Mouse (Mus musculus) left cerebral cortex, adult 2 months (tissue): ENCODE measurements at regions not wholly inside any gene's neighbourhood (a gene's known extent, or its start where the extent isn't known, plus 50 kb on each side); places are given as distances from the start of the nearest gene placed in this dataset.

Experiments
- DNase-seq, 2 experiments: peaks; one replicate each; pipeline ENCODE4 v3.0.0; 2021 to 2022; ENCODE audit warnings: low spot score in 2 of 2, mixed read lengths in 1 of 2; ENCODE audit errors: extremely low spot score in 1 of 2
- H3K27ac ChIP-seq: fragments of 200-600 bp; 2 replicates; pipeline ENCODE4 v1.8.1; 2022
- H3K4me3 ChIP-seq: fragments of 200-600 bp; 2 replicates; pipeline ENCODE4 v1.8.1; 2022
- CTCF ChIP-seq: fragments of 200-600 bp; IDR thresholded peaks from 2 replicates; pipeline ENCODE4 v1.8.1; 2022; ENCODE audit warnings: antibody characterized with exemption, mild to moderate bottlenecking, moderate library complexity
- intact Hi-C: fragments of 180-260 bp; cut with DNase I; formaldehyde crosslinking; loops from one replicate; pipeline ENCODE4 v1.15.1; 2025

DNA sequence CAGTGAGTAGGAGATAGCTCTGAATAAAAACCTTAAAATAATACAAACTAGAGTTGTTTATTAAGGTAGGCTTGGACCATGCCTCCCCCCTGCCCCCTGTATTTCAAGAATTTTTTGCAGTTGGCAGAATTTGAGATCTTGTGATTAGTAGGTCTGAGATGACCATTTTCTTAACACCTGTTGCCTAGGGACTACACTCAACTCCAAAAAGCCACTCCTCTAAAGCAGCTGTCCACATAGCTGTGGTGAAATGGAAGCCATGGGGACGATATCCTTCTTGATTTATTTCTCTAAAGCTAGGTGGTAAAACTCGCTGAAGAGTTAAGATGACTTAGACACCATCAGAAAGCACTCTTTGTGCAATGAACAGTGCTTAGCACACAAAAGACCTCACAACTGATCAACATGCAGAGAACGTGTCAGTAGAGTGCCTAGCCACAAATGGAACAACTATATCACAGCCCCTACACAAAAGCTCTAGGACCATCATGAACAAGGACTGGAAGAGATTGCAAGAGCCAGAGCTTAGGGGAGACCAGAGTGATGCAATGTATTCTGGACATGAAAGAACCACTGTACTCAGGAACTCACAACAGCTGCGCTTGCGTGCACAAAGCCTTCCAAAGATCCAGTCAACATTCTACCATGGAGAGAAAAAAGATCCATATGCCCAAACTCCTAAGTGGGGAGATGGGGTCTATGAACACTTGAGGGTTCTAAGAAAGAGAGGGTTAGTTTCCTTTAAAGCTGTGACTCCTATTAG lies 147.6 kb downstream of the Plk2 start:
- TF ChIP-seq CTCF = no peak
- Histone ChIP-seq H3K27ac (peak overlapping the region; percentile 85; the same call in 1 of the 2 replicates), H3K4me3 (no peak overlapping the region)
- intact Hi-C loops = loop anchor here (5.0 kb wide), 3 partner anchors 95 to 340 kb away; no protein-coding TSS in a partner anchor
- no peak for DNase-seq

DNA sequence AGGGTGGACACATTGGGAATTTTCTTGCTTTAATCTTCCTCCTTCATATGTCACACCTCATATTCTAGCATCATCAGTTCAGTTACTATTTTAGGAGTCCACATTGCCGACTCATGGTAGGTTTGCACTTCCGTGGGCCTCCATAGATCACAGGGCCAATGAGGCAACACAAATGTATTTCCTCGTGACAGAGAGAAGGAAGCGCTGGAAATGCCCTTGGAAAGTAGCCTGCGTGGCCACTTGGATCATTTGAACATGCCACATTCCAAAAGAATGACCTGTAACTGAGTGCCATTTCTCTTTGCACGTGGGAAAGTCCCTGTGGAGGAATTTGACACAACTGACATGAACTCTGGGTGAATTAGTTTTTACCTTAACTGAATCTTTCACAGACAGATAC lies 150.6 kb downstream of the Plk2 start:
- TF ChIP-seq CTCF = no peak
- Histone ChIP-seq H3K4me3 (no peak overlapping the region), H3K27ac (no peak overlapping the region)
- intact Hi-C loops = no loop called here
- no peak for DNase-seq

GRCm38 (mm10) chr13:110555529-110556319 lies 160.9 kb downstream of the Plk2 start:
- peak overlapping the region; percentile 79 for H3K27ac ChIP-seq
- no peak for TF ChIP-seq CTCF
- no peak for DNase-seq
- intact Hi-C loops = loop anchor here (1.0 to 5.0 kb wide), 3 partner anchors 72 to 412 kb away; partner anchors contain the start of gene Plk2
- no peak overlapping the region for H3K4me3 ChIP-seq

DNA sequence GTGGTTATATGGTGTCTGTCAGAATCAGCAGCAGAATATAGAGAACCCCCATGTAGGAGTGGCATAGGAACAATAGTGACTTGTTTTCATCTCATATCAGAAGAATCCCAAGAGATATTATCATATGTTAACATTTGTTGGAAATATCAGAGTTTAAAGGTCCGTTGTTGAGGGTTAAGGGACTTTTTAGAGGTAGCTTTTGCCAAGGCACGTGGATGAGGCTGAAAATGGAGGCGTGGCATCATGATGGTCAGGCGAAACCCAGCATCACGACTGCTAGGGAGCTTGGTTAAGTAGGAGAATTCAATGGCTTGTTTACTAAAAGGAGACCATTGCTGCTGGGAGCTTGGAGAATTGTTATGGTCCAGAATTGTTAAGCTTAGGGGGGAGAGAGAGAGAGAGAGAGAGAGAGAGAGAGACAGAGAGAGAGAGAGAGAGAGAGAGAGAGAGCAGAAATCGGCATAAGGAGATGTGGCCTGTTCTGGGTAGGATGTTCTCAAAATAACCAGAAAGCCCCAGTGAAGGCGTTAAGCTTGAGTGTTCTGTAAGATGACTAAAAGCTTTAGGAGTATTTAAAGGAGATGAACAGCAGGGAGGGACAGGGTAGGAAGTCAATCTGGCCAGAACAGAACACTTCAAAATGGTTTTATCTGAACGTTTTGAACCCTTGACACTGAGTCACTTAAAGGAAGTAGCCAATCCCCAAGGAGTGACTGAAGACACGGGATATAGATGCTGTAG lies 161.7 kb downstream of the Plk2 start:
- H3K27ac ChIP-seq = peak overlapping the region; percentile 88
- TF ChIP-seq CTCF = no peak
- no peak overlapping the region for H3K4me3 ChIP-seq
- no peak for DNase-seq
- intact Hi-C loops = loop anchor here (1.0 to 5.0 kb wide), 4 partner anchors 71 to 411 kb away; partner anchors contain the start of gene Plk2

GRCm38 (mm10) chr13:110557930-110558727 lies 163.3 kb downstream of the Plk2 start:
- intact Hi-C loops = loop anchor here (1.0 to 5.0 kb wide), 5 partner anchors 61 to 409 kb away; partner anchors contain the start of gene Plk2
- H3K27ac ChIP-seq = peak overlapping the region; percentile 90
- peak overlapping the region; percentile 17; the same call in 1 of the 2 replicates for H3K4me3 ChIP-seq
- no peak for TF ChIP-seq CTCF
- peak; percentile 54 to 55 for DNase-seq

GRCm38 (mm10) chr13:110560566-110560965 lies 165.7 kb downstream of the Plk2 start:
- peak in 1 of 2 experiments; percentile 40 for DNase-seq
- no peak overlapping the region for H3K4me3 ChIP-seq
- intact Hi-C loops = no loop called here

DNA sequence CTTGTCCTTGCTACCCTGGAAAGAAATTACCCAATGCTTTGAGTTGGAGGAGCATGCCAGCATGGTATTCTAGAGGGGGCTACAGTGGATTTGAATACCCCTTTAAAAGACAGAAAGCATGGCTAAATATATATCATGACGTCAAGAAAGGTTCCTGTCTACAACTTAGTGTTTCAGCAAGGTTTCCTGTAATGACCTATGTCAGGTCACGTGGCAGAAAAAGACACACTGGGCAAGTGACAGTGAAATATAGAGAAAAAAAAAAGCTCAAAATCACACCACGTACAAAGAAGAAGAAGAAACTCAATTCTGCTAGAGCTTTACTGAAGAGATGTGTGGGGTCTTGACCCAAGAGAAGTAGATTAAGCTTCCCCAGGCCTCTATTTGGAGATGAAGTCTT lies 167.7 kb downstream of the Plk2 start:
- TF ChIP-seq CTCF = no peak
- Histone ChIP-seq H3K4me3 (no peak overlapping the region), H3K27ac (peak overlapping the region; percentile 5)
- intact Hi-C loops = no loop called here
- no peak for DNase-seq

More at GRCm38 (mm10) chr13:110560566-110560965, 165.7 kb downstream of the Plk2 start:
- no peak for TF ChIP-seq CTCF
- peak overlapping the region; percentile 80 for H3K27ac ChIP-seq

- no peak for TF ChIP-seq CTCF
These were observed 168.1 kb downstream of the Plk2 start for GRCm38 (mm10) chr13:110562902-110563301.

DNA sequence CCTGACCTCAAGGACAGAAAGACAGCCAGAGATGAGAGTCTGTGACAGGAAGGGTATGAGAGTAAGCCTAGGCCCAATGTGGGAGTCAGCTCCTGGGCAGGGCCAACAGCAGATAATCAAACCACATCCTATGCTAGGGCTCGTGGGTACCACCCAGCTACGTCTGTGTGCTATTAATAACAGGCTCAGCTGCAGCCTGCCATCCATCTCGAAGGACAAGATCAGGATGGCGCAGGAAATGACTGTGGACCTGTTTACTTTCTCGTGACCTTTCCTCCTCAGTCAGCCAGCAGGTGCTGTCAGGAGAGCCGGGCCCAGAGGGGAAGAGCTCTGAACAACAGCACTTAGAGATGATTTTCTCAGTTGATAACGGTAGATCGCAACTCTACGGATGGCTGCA lies 169.1 kb downstream of the Plk2 start:
- no peak for DNase-seq
- no peak for TF ChIP-seq CTCF
- Histone ChIP-seq H3K4me3 (no peak overlapping the region), H3K27ac (peak overlapping the region; percentile 12; the same call in 1 of the 2 replicates)
- intact Hi-C loops = no loop called here

More at GRCm38 (mm10) chr13:110562902-110563301, 168.1 kb downstream of the Plk2 start:
- Histone ChIP-seq H3K27ac (peak overlapping the region; percentile 5), H3K4me3 (no peak overlapping the region)
- DNase-seq = no peak
- intact Hi-C loops = no loop called here

- intact Hi-C loops = no loop called here
- no peak for TF ChIP-seq CTCF
- Histone ChIP-seq H3K4me3 (no peak overlapping the region), H3K27ac (no peak overlapping the region)
- no peak for DNase-seq
These were observed 173.8 kb downstream of the Plk2 start for GRCm38 (mm10) chr13:110568482-110569179.
